Mouse (Mus musculus): ENCODE data around the gene Olfr215. TPM values are rescaled to one million over a fixed set of nuclear protein-coding genes. Genes with fewer than 3 reads are reported as not detected.

The Olfr215 gene
- polyA plus RNA-seq, 1 experiment from 2014 or later = not detected

DNA sequence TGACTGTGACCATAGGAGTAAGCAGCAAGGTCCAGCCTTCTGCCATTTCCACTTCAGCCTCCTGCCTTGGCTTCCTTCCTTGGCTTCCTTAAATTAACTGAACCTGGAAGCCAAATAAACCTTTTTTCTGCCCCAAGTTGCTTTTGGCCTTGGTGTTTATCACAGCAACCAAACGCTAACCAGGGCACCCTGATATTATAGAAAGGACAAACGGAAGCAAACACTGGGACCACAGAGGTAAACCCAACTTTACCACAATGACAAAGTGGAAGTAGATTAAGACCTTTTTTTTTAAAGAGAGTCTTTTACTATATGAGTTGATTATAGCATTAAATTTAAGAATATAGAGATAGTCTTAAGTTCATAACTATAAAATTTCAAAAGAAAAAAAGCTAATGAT, 41.5 kb downstream of the Olfr215 start:
- WGBS = 80% methylated on average over 2 of the region's 2 CpGs
- H3K27me3 ChIP-seq (ENCODE audit: control insufficient read depth, insufficient read depth, low read length) = peaks cover 3% of the 10 kb centered on the region; the same call in 1 of the 2 replicates

DNA sequence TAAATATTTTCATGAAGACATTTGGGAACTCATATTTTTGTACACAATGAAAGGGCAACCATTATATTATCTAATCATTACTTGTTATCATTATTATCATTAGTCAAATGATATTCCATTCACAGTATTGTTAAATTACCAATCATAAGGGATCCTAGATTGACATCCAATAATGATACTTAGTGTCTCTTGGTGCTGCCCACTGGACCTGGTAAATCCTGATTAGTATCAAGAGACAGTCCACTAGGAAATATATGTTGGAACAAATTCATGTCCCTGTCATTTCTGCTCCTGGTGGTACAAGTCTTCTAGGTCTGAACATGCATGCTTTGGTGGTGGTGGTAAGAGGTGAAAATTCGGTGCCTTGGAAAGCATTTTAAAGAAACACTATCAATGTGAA, 45.8 kb downstream of the Olfr215 start, which contains the start of gene Olfr213:
Gene Olfr213 (plus strand): TSS at position 301 of the 400 bp plus-strand sequence.
- 81% methylated on average over 1 of the region's 1 CpGs for WGBS
- Histone ChIP-seq H3K4me2 (ENCODE audit: low read length) (no peak within 1 kb of the TSS), H3K36me3 (ENCODE audit: control insufficient read depth, insufficient read depth, low read length) (no peaks in the 10 kb centered on the region), H3K9me3 (ENCODE audit: control insufficient read depth, low read length) (no peaks in the 10 kb centered on the region), H3K4me3 (ENCODE audit: control insufficient read depth in 1 of 2, insufficient read depth in 1 of 2, low read depth in 1 of 2, low read length in 2 of 2) (no peak within 1 kb of the TSS), H3K4me1 (ENCODE audit: control insufficient read depth in 2 of 2, insufficient read depth in 2 of 2, low read length in 2 of 2) (no peaks in the 10 kb centered on the region), H3K27me3 (ENCODE audit: control insufficient read depth, insufficient read depth, low read length) (no peaks in the 10 kb centered on the region), H3K9ac (ENCODE audit: low read length) (no peak within 1 kb of the TSS), H3K27ac (replicated peaks in 1 of 2; ENCODE audit: control insufficient read depth in 1 of 2, insufficient read depth in 1 of 2, low read depth in 2 of 2, low read length in 2 of 2) (no peak within 1 kb of the TSS)
- no peak for ATAC-seq (ENCODE audit: insufficient number of reproducible peaks, insufficient read depth, low FRiP score, low read depth)

More for the DNA sequence above, 41.5 kb downstream of the Olfr215 start:
- Histone ChIP-seq H3K4me1 (ENCODE audit: control insufficient read depth in 2 of 2, insufficient read depth in 2 of 2, low read length in 2 of 2) (no peaks in the 10 kb centered on the region), H3K9ac (ENCODE audit: low read length) (no peak overlapping the region), H3K4me3 (ENCODE audit: control insufficient read depth in 1 of 2, insufficient read depth in 1 of 2, low read depth in 1 of 2, low read length in 2 of 2) (no peak overlapping the region), H3K9me3 (ENCODE audit: control insufficient read depth, low read length) (no peaks in the 10 kb centered on the region), H3K27ac (replicated peaks in 1 of 2; ENCODE audit: control insufficient read depth in 1 of 2, insufficient read depth in 1 of 2, low read depth in 2 of 2, low read length in 2 of 2) (no peak overlapping the region), H3K4me2 (ENCODE audit: low read length) (no peak overlapping the region), H3K36me3 (ENCODE audit: control insufficient read depth, insufficient read depth, low read length) (no peaks in the 10 kb centered on the region)
- no peak for ATAC-seq (ENCODE audit: insufficient number of reproducible peaks, insufficient read depth, low FRiP score, low read depth)

Other genes starting within 250 kb of the Olfr215 start
- gene March8, start 246.2 kb downstream of the Olfr215 start, polyA plus RNA-seq (2014; fragmentation: Nextera tagmentation; extraction: Ambion mirVana) = 22.2 and 28.6 TPM in 2 replicates
- 2.3 and 2.4 TPM in 2 replicates for gene Alox5, start 123.0 kb downstream of the Olfr215 start, polyA plus RNA-seq (2014; fragmentation: Nextera tagmentation; extraction: Ambion mirVana)
- not detected in 2 replicates for gene Olfr211, start 95.1 kb downstream of the Olfr215 start, polyA plus RNA-seq (2014; fragmentation: Nextera tagmentation; extraction: Ambion mirVana)
- not detected in 2 replicates for gene Olfr212, start 77.7 kb downstream of the Olfr215 start, polyA plus RNA-seq (2014; fragmentation: Nextera tagmentation; extraction: Ambion mirVana)
- gene Olfr213, start 45.7 kb downstream of the Olfr215 start, polyA plus RNA-seq (2014; fragmentation: Nextera tagmentation; extraction: Ambion mirVana) = not detected in 2 replicates
- 0.28 and 0.32 TPM in 2 replicates for gene Gm5580, start 33.1 kb downstream of the Olfr215 start, polyA plus RNA-seq (2014; fragmentation: Nextera tagmentation; extraction: Ambion mirVana)
- gene Olfr214, start 30.0 kb downstream of the Olfr215 start, polyA plus RNA-seq (2014; fragmentation: Nextera tagmentation; extraction: Ambion mirVana) = not detected in 2 replicates
- 83.6 and 86.5 TPM in 2 replicates for gene Zfp422, start 44.8 kb upstream of the Olfr215 start, polyA plus RNA-seq (2014; fragmentation: Nextera tagmentation; extraction: Ambion mirVana)
- gene Depp1, start 66.4 kb upstream of the Olfr215 start, polyA plus RNA-seq (2014; fragmentation: Nextera tagmentation; extraction: Ambion mirVana) = 40.6 and 45.7 TPM in 2 replicates
- 8.0 and 9.4 TPM in 2 replicates for gene Rassf4, start 89.8 kb upstream of the Olfr215 start, polyA plus RNA-seq (2014; fragmentation: Nextera tagmentation; extraction: Ambion mirVana)
- 0.07 and 0.09 TPM in 2 replicates for gene Tmem72, start 132.7 kb upstream of the Olfr215 start, polyA plus RNA-seq (2014; fragmentation: Nextera tagmentation; extraction: Ambion mirVana)